Mouse (Mus musculus) lung, embryonic 14.5 days (tissue): ENCODE measurements around the gene Btbd9. TPM values are rescaled to one million over a fixed set of nuclear protein-coding genes. Genes with fewer than 3 reads are reported as not detected.

Experiments used
- ATAC-seq: fragments of 200-750 bp; cut with Nextera tagmentation; 2 replicates; pipeline ENCODE4 v1.8.0; 2017; ENCODE audit warnings: mild to moderate bottlenecking, moderate TSS enrichment, moderate library complexity; ENCODE audit not compliant: insufficient read depth
- DNase-seq: peaks from one replicate; pipeline ENCODE4 v3.0.0-alpha.2; 2015
- H3K27ac ChIP-seq: fragments of 300-500 bp; sonication (generic); 2 replicates; pipeline ENCODE4 v1.5.1; 2014; ENCODE audit warnings: low read depth, mild to moderate bottlenecking, moderate library complexity
- H3K27me3 ChIP-seq: fragments of 300-500 bp; sonication (generic); 2 replicates; pipeline ENCODE4 v1.6.1; 2014; ENCODE audit warnings: low read length, control low read depth; ENCODE audit not compliant: insufficient read depth
- H3K36me3 ChIP-seq: fragments of 300-500 bp; sonication (generic); 2 replicates; pipeline ENCODE4 v1.6.1; 2014; ENCODE audit warnings: control low read depth; ENCODE audit not compliant: insufficient read depth
- H3K4me1 ChIP-seq: fragments of 300-500 bp; sonication (generic); 2 replicates; pipeline ENCODE4 v1.6.1; 2014; ENCODE audit warnings: antibody characterized with exemption, control low read depth; ENCODE audit not compliant: insufficient read depth
- H3K4me2 ChIP-seq: fragments of 300-500 bp; sonication (generic); 2 replicates; pipeline ENCODE4 v1.6.1; 2014; ENCODE audit warnings: mild to moderate bottlenecking
- H3K4me3 ChIP-seq: fragments of 300-500 bp; sonication (generic); 2 replicates; pipeline ENCODE4 v1.5.1; 2014; ENCODE audit warnings: low read depth, low read length
- H3K9ac ChIP-seq: fragments of 300-500 bp; sonication (generic); 2 replicates; pipeline ENCODE4 v1.6.1; 2014
- H3K9me3 ChIP-seq: fragments of 300-500 bp; sonication (generic); 2 replicates; pipeline ENCODE4 v1.6.1; 2016; ENCODE audit warnings: low read depth, low read length, control low read depth
- CTCF ChIP-seq: IDR thresholded peaks from 2 replicates; pipeline ENCODE4 v1.5.1; 2016; ENCODE audit warnings: antibody characterized with exemption, low read depth
- WGBS: fragments of 180-500 bp; shearing (Covaris S2); extraction: QIAGEN DNeasy Blood & Tissue Kit; methylation state at CpG from one replicate; pipeline ENCODE4 v1.1.7; 2014; 5-methylcytosine and 5-hydroxymethylcytosine counted together
- polyA plus RNA-seq: library from polyadenylated mRNA; unstranded; fragments of >200 nt; fragmentation: Nextera tagmentation; extraction: Ambion mirVana; gene quantifications from 2 replicates; pipeline ENCODE4 v1.2.1, GENCODE M21; 2014

Btbd9 gene
- polyA plus RNA-seq, 1 experiment from 2014 or later: 51.8 TPM

DNA sequence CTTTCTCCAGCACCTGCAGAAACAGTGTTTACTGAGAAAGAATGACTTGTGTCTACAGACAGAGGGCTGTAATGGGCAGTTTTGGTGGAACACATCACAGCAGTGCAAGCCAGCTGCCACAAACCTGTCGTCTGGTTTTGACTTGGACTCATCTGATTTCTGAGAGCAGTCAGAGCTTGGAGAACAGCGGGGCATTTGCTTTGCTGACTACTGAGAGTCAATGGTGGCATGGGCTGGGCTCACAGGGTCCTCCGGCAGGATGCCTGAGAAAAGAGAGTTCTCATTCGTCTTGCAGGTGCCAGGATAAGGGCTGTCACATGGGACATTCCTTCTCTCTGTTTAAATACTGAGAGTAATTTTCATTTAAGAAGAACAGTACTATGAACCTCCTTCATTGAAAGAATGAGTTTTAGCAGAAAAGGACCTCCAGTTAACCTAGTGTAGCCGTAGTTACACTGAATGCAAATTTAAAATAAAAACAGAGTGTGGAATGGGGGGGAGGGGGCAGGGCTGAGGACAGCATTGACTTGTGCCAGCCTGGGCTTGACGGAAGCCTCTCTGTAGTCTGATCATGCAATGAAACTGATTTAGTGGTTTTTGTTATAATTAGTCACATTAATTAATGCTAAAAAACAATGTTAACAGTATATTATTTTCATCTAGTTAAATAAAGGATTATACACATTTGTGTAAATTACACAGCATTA, 122.0 kb downstream of the Btbd9 start:
- DNase-seq (no peak), ATAC-seq (no peak)
- H3K4me1 ChIP-seq: no peaks in the 10 kb centered on the region; the same call in 1 of the 2 replicates
- no peaks in the 10 kb centered on the region for H3K27me3 ChIP-seq
- no peak overlapping the region for H3K4me2 ChIP-seq
- H3K9me3 ChIP-seq: no peaks in the 10 kb centered on the region
- WGBS: 52% methylated on average over 6 of the region's 6 CpGs
- no peaks in the 10 kb centered on the region for H3K36me3 ChIP-seq
- H3K9ac ChIP-seq: no peak overlapping the region
- no peak overlapping the region for H3K4me3 ChIP-seq
- TF ChIP-seq CTCF: no peak
- H3K27ac ChIP-seq: no peak overlapping the region

DNA sequence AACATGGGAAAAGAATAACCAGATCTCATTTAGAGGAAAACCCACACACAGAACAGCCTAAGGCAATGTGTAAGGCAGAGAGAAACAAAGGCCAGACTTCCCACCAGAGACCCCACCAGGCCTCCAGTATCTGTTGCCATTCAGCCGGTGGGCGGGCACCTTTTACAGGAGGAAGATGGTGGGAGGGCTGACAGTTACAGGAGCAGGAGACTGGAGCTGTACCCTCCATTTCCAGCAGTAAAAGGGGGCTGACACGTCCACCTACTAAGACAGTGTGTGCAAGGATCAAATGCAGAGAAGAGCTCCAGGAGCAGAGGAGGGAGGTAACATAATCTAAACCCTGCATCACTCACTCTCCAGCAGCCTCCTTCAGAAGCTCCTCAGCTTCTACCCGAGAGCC, 123.0 kb downstream of the Btbd9 start:
- Histone ChIP-seq H3K9me3 (no peaks in the 10 kb centered on the region), H3K36me3 (no peaks in the 10 kb centered on the region), H3K4me1 (no peaks in the 10 kb centered on the region; the same call in 1 of the 2 replicates), H3K4me2 (no peak overlapping the region), H3K27me3 (no peaks in the 10 kb centered on the region), H3K27ac (no peak overlapping the region), H3K4me3 (no peak overlapping the region), H3K9ac (no peak overlapping the region)
- WGBS: 62% methylated on average over 4 of the region's 4 CpGs
- DNase-seq (no peak), ATAC-seq (no peak)
- no peak for TF ChIP-seq CTCF

DNA sequence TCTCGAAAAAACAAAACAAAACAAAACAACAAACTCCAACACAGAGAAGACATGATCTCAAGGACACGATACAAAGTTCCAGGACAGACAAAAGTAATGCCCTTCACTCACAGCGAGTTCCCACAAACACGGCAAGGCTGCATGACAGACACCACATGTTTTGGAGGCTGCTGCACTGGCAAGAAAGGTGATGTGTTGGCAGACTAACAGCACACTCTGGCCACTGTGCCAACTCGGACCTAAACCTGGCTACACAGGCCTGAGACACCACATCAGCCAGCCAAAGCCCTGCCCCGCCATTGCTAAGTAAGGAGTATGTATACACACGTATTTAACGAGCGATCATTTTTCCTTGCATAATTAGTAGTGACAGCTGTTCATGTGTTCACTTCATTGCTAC, 123.9 kb downstream of the Btbd9 start:
- no peak overlapping the region for H3K4me2 ChIP-seq
- no peak for ATAC-seq
- H3K27ac ChIP-seq: no peak overlapping the region
- no peak overlapping the region for H3K9ac ChIP-seq
- TF ChIP-seq CTCF: no peak
- H3K4me1 ChIP-seq: no peaks in the 10 kb centered on the region
- H3K36me3 ChIP-seq: no peaks in the 10 kb centered on the region
- no peaks in the 10 kb centered on the region for H3K9me3 ChIP-seq
- DNase-seq: no peak
- H3K27me3 ChIP-seq: no peaks in the 10 kb centered on the region
- no peak overlapping the region for H3K4me3 ChIP-seq
- WGBS: 82% methylated on average over 9 of the region's 9 CpGs

DNA sequence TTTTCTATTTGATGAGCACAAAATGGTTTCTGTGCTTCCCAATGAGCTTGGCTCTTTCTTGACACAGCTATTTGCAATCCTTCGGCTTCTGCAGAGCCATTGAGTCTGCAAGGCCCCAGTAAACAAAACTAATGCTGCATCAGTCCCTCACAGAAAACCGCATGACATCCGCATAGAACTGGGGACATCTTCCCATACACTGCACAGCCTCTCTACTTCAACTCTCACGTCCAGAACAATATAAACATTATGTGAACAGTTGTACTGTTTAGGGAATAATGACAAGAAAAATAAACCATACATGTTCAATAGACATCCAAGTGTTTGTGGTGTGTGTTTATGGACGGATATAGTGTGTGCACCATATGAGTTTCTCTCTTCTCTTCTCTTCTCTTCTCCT, 127.7 kb downstream of the Btbd9 start:
- DNase-seq (peak; percentile 85), ATAC-seq (peak; percentile 94)
- Histone ChIP-seq H3K9me3 (no peaks in the 10 kb centered on the region), H3K4me2 (no peak overlapping the region), H3K4me1 (no peaks in the 10 kb centered on the region), H3K9ac (no peak overlapping the region), H3K4me3 (no peak overlapping the region), H3K27me3 (no peaks in the 10 kb centered on the region), H3K36me3 (no peaks in the 10 kb centered on the region), H3K27ac (no peak overlapping the region)
- WGBS: 42% methylated on average over 5 of the region's 5 CpGs
- no peak for TF ChIP-seq CTCF

DNA sequence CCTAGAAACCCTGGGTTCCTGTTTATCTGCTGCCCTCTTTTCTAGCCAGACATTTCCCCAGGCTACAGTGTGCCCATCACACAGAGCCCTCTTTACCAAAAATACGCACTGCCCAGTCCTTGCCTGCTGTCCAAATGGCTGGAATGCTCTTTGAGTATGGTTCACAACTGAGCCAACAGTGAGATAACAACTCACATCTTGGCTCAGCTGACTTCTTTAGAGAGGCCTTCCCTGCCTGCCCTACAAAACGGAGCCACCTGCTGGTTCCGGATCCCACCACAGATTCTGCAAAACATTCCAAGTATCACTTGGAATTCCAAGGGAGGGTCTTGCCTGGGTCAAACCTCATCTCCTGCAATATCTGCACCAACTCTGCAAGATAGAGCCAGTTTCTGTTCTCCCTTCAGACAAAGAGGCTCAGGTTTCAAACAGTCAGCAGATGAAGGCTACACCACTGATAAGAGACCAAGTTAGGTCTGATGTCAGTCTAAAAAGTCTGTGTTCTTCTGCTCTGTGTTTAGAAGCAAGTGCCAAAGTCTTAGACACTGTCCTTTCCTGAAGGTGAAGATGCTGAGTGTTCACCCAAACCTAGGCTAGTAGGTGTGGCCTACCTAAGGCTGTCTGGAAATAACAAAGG, 130.4 kb downstream of the Btbd9 start:
- no peak overlapping the region for H3K9ac ChIP-seq
- no peak overlapping the region for H3K27ac ChIP-seq
- TF ChIP-seq CTCF: no peak
- WGBS: 69% methylated on average over 3 of the region's 3 CpGs
- H3K27me3 ChIP-seq: no peaks in the 10 kb centered on the region
- no peaks in the 10 kb centered on the region for H3K36me3 ChIP-seq
- H3K4me3 ChIP-seq: no peak overlapping the region
- no peaks in the 10 kb centered on the region for H3K9me3 ChIP-seq
- no peaks in the 10 kb centered on the region for H3K4me1 ChIP-seq
- no peak for ATAC-seq
- no peak for DNase-seq
- no peak overlapping the region for H3K4me2 ChIP-seq

DNA sequence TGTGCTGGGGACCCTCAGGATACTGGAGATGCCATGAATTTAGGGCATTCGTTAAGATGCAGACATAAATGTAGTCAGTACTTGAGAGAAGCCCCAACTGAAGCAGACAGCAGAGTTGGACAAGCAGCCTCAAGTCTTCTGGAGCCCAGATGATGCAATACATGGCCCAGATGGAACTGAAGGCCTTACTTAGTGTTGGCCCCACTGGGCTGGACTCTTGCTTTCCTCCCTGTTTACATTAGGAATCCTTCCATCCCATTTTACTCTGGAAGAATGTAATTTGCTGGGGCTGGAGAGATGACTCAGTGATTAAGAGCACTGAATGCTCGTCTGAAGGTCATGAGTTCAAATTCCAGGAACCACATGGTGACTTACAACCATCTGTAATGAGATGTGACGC, 136.6 kb downstream of the Btbd9 start:
- Histone ChIP-seq H3K4me2 (no peak overlapping the region), H3K4me3 (no peak overlapping the region), H3K9me3 (no peaks in the 10 kb centered on the region), H3K27ac (no peak overlapping the region), H3K9ac (no peak overlapping the region), H3K27me3 (no peaks in the 10 kb centered on the region), H3K4me1 (no peaks in the 10 kb centered on the region), H3K36me3 (no peaks in the 10 kb centered on the region)
- DNase-seq: peak; percentile 6
- WGBS: 67% methylated on average over 3 of the region's 3 CpGs
- ATAC-seq: no peak
- TF ChIP-seq CTCF: no peak

DNA sequence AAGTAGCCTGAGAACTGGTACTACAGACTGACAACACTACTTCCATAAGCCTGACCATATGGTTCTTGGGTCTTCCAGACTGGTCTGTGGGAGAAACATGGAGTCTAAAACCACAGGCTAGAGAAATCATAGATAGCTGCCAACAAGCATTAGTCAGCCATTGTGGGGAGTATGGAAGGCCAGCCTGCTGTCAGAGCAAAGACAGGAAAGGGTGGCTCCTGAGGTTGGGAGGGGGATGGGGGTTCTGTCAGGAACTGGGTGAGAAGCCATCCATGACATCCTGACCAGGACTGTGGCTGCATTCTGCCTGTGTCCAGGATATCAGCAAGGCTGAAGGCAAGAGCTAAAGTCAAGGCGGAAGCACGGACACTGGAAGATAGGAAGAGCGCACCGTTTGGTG, 137.5 kb downstream of the Btbd9 start:
- 87% methylated on average over 4 of the region's 4 CpGs for WGBS
- DNase-seq: no peak

More for the DNA sequence above, 137.5 kb downstream of the Btbd9 start:
- no peak overlapping the region for H3K27ac ChIP-seq
- no peak for ATAC-seq
- H3K4me1 ChIP-seq: no peaks in the 10 kb centered on the region
- no peaks in the 10 kb centered on the region for H3K27me3 ChIP-seq
- H3K9me3 ChIP-seq: no peaks in the 10 kb centered on the region
- H3K4me2 ChIP-seq: no peak overlapping the region
- no peak overlapping the region for H3K9ac ChIP-seq
- TF ChIP-seq CTCF: no peak
- no peaks in the 10 kb centered on the region for H3K36me3 ChIP-seq
- no peak overlapping the region for H3K4me3 ChIP-seq
